In genomic region chr3:152783792-152784191, GRCm38 (mm10) we compare ENCODE assay signal across 8 mouse cellular contexts.
DNase-seq lines count a peak whose midpoint lies in the region; ATAC-seq and TF ChIP-seq lines count a peak whose summit lies in the region.

No protein-coding gene starts in this region.

- no peak overlapping the region for H3K4me2 ChIP-seq in intestine, postnatal 0 days (replicated peaks; ENCODE audit: low read depth)
- no peak overlapping the region for H3K4me2 ChIP-seq in liver, embryonic 11.5 days
- H3K4me2 ChIP-seq in stomach, embryonic 16.5 days (ENCODE audit: low read depth, low read length): no peak overlapping the region

- no peak overlapping the region for H3K9ac ChIP-seq in intestine, postnatal 0 days (ENCODE audit: low read depth, low read length)
- H3K9ac ChIP-seq in liver, embryonic 11.5 days (ENCODE audit: low read depth, low read length): no peak overlapping the region
- no peak overlapping the region for H3K9ac ChIP-seq in stomach, embryonic 16.5 days (ENCODE audit: low read length)

- no peaks in the 10 kb centered on the region for H3K4me1 ChIP-seq in intestine, postnatal 0 days (replicated peaks; ENCODE audit: control insufficient read depth, insufficient read depth, low read length)
- no peaks in the 10 kb centered on the region for H3K4me1 ChIP-seq in liver, embryonic 11.5 days (replicated peaks; ENCODE audit: control insufficient read depth, insufficient read depth, low read length)
- H3K4me1 ChIP-seq in stomach, embryonic 16.5 days (ENCODE audit: control insufficient read depth, insufficient read depth, low read length): no peaks in the 10 kb centered on the region

- peak; percentile 54 for DNase-seq in 3134 (ENCODE audit: extremely low read depth, insufficient read length, low spot score)
- DNase-seq in Muller cell, postnatal 12 days (ENCODE audit: inconsistent ontology term): peak; percentile 66
- peak; percentile 50 for DNase-seq in cerebellum, adult 9-11 months
- DNase-seq in gastrocnemius, adult 8-10 months (ENCODE audit: low spot score in 2 of 2): peak; percentile 13 to 33
- DNase-seq in liver, embryonic 11.5 days (ENCODE audit: low spot score): peak; percentile 61
- DNase-seq in natural killer cell, adult 2 months (ENCODE audit: low spot score in 2 of 2): peak; percentile 38 to 69

- H3K9me3 ChIP-seq in intestine, postnatal 0 days (ENCODE audit: control insufficient read depth): no peaks in the 10 kb centered on the region
- no peaks in the 10 kb centered on the region for H3K9me3 ChIP-seq in liver, embryonic 11.5 days (ENCODE audit: control insufficient read depth, low read length)
- no peaks in the 10 kb centered on the region for H3K9me3 ChIP-seq in stomach, embryonic 16.5 days (replicated peaks; ENCODE audit: control insufficient read depth, low read length)

- H3K27ac ChIP-seq in intestine, postnatal 0 days (ENCODE audit: low read depth, low read length): no peak overlapping the region
- no peak overlapping the region for H3K27ac ChIP-seq in liver, embryonic 11.5 days (ENCODE audit: low read depth, low read length)
- H3K27ac ChIP-seq in stomach, embryonic 16.5 days (ENCODE audit: low read length): no peak overlapping the region

- no peak overlapping the region for H3K4me3 ChIP-seq in intestine, postnatal 0 days (ENCODE audit: low read depth, low read length)
- no peak overlapping the region for H3K4me3 ChIP-seq in liver, embryonic 11.5 days (ENCODE audit: low read depth, low read length)
- H3K4me3 ChIP-seq in stomach, embryonic 16.5 days (replicated peaks; ENCODE audit: low read length): no peak overlapping the region

- peak; percentile 25; the same call in 1 of the 2 replicates for ATAC-seq in intestine, postnatal 0 days
- ATAC-seq in liver, embryonic 11.5 days (replicated peaks; ENCODE audit: low FRiP score): peak; percentile 78
- peak; percentile 60; the same call in 1 of the 2 replicates for ATAC-seq in stomach, embryonic 16.5 days (ENCODE audit: insufficient read depth, low FRiP score)

- WGBS in intestine, postnatal 0 days: 19% methylated on average over 7 of the region's 7 CpGs
- whole genome bisulfite sequencing in liver, embryonic 11.5 days: 34% methylated on average over 7 of the region's 7 CpGs
- WGBS in stomach, embryonic 16.5 days: 11% methylated on average over 7 of the region's 7 CpGs

- TF ChIP-seq CTCF in intestine, postnatal 0 days (IDR thresholded peaks at IDR 0.05; ENCODE audit: low read depth): peak; percentile 95

- no peaks in the 10 kb centered on the region for H3K36me3 ChIP-seq in intestine, postnatal 0 days (ENCODE audit: control insufficient read depth, insufficient read depth)
- peaks cover 4% of the 10 kb centered on the region; the same call in 1 of the 2 replicates for H3K36me3 ChIP-seq in liver, embryonic 11.5 days (ENCODE audit: control insufficient read depth, insufficient read depth, low read length)
- no peaks in the 10 kb centered on the region for H3K36me3 ChIP-seq in stomach, embryonic 16.5 days (ENCODE audit: control insufficient read depth, insufficient read depth, low read length)

- no peaks in the 10 kb centered on the region for H3K27me3 ChIP-seq in intestine, postnatal 0 days (replicated peaks; ENCODE audit: control insufficient read depth, insufficient read depth, low read length)
- H3K27me3 ChIP-seq in liver, embryonic 11.5 days (replicated peaks; ENCODE audit: control insufficient read depth, insufficient read depth, low read length): no peaks in the 10 kb centered on the region
- no peaks in the 10 kb centered on the region for H3K27me3 ChIP-seq in stomach, embryonic 16.5 days (ENCODE audit: control insufficient read depth, insufficient read depth, low read length)

Comparison
In these comparisons a context has a peak if more than half of its experiments do, and no peak if none do; other contexts are left out.
1. ATAC-seq: peak in every context shown above with its lines; median percentile 78 in liver, embryonic 11.5 days; 60 in stomach, embryonic 16.5 days; 25 in intestine, postnatal 0 days.